Mouse (Mus musculus) B cell, adult 67 days (primary cell): Measurements from ENCODE around the gene Cdcp1. TPM values are rescaled to one million over a fixed set of nuclear protein-coding genes. Genes with fewer than 3 reads are reported as not detected.

Experiments used
- total RNA-seq, 2 experiments: library from RNA; stranded (reverse); gene quantifications; 4 replicates each; pipeline ENCODE4 v1.2.4; 2023

The Cdcp1 gene
- total RNA-seq: under 1 TPM in 1 of 2 experiments, not detected in 1; 0.15 TPM

DNA sequence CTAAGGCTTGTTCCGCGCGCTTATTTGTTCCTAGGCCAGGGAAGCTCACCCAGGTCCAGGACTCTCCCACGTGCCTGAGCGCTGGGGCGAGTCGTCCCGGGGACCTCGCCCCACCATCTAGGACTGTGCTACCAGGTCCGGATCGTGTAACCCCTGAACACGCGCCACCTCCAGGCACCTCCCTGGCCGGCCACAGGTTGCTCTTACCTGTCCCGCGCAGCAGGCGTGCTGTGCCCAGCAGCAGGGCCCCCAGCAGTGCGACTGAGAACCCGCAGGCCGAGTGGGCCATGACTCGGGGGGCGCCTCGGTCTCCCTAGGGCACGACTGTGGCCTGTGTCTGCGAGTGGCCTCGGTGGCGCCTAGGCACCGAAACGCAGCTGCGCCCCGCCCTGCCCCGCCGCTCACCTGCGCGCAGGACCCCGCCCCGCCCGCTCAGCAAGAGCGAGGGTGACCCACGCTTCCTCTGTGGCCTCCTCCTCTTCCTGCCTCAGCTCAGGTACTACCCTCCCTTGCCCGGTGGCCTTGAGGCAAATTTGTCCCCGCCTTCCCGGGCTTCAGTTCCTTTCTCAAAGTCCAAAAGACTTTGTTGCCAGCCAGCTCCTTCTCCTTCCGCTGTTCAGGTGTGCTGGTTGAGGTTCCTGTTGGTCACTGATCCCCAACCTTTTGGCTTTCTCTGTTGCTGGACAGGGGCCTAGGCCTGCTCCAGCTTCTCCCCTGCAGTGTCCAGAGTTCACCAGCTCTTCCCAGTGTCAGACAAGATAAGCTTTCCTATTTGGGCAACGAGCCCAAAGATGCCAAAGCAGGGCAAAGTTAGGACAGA lies at the start of gene Cdcp1:
Gene Cdcp1, minus strand, starts transcription at position 418 of the 820 bp plus-strand sequence.

DNA sequence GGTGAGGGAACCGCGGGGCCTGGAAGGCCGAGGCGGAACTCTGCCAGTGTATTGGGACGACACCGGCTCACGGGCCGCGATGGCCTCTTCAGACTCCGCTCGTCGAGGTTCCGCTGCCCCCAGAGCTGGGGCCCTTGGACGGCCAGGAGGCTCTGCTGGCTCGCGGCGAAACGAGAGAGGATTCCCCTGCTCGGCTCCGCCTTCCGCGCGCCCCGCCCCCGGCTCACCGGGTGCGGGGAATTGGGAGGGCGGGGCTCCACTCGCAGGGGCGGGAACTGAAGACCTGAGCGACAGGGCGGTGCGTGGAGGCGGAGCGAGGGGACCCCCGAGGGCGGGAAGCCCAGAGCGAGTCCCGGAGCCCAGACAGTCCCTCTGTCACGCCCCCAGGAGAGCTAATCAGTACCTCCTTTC lies 44.8 kb upstream of the Cdcp1 start, which contains the start of gene Tmem158:
Gene Tmem158, minus strand, starts transcription at position 154 of the 411 bp plus-strand sequence.

DNA sequence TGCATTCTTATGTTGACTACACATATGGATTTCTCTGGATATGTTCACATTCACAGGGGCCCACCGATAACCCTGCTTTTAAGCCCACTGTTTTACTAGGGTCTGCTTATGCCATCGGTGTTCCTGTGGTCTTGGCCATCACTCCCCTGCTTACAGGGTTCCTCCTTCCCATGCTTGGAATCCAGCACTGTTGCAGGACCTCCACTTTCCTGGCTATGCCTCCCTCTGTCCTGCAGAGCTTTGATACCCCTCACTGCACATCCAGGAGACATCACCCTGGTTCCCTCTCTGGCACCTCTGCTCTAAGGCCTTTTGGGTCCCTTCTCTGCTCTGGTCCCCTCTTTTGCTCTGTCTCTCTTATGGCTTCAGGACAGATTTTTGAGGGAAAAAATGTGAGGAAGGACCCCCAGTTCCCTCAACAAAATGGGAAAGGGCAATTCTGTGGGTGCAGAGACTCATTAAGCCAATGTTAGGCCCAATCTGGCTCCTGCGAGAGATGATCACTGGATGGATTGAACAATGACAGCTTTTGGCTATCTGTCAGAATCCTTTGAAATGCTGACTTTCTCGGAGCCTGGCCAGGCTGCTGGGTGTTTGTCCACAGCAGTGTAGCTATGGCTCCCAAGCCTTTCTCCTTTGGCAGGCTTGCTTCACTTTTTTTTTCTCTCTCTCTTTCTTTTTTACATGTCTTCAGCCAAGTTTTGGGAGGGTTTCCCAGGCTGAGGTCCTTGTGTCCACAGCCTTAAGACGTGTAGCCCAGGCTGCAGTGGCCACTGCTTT lies 65.4 kb downstream of the Cdcp1 start, which contains the start of gene Clec3b:
Gene Clec3b, plus strand, starts transcription at position 706 of the 780 bp plus-strand sequence.

Other genes with a start within 250 kb of the Cdcp1 start
- gene Tmem42, start 194.7 kb downstream of the Cdcp1 start, total RNA-seq: 10 to 100 TPM; 14.2 to 19.4 TPM
- gene Tgm4, start 181.3 kb downstream of the Cdcp1 start, total RNA-seq: 1 to 10 TPM in 1 of 2 experiments, not detected in 1; 1.2 TPM
- 10 to 100 TPM; 40.2 to 52.0 TPM for gene Zdhhc3, start 102.8 kb downstream of the Cdcp1 start, total RNA-seq
- gene Exosc7, start 102.8 kb downstream of the Cdcp1 start, total RNA-seq: 10 to 100 TPM; 40.5 to 45.0 TPM
- not detected for gene Clec3b, start 65.1 kb downstream of the Cdcp1 start, total RNA-seq
- gene Tmem158, start 44.7 kb upstream of the Cdcp1 start, total RNA-seq: not detected
- 100 to 1,000 TPM; 413 to 443 TPM for gene Lars2, start 150.9 kb upstream of the Cdcp1 start, total RNA-seq